Mouse (Mus musculus) embryonic facial prominence, embryonic 13.5 days (tissue): ENCODE data around the gene Pomgnt1. TPM values are rescaled to one million over a fixed set of nuclear protein-coding genes. Genes with fewer than 3 reads are reported as not detected.

ENCODE experiments used
- ATAC-seq: fragments of 200-750 bp; cut with Nextera tagmentation; 2 replicates; pipeline ENCODE4 v1.8.0; 2017; ENCODE audit warnings: low read depth; ENCODE audit not compliant: insufficient number of reproducible peaks, insufficient read depth, low FRiP score, low TSS enrichment
- H3K27ac ChIP-seq: fragments of 300-500 bp; sonication (generic); 2 replicates; pipeline ENCODE4 v1.5.1; 2015; ENCODE audit warnings: moderate library complexity, mild to moderate bottlenecking, inconsistent platforms
- H3K27me3 ChIP-seq: fragments of 300-500 bp; sonication (generic); 2 replicates; pipeline ENCODE4 v1.6.1; 2015; ENCODE audit warnings: mild to moderate bottlenecking, inconsistent platforms
- H3K36me3 ChIP-seq: fragments of 300-500 bp; sonication (generic); 2 replicates; pipeline ENCODE4 v1.6.1; 2015; ENCODE audit warnings: mild to moderate bottlenecking, inconsistent platforms
- H3K4me1 ChIP-seq: fragments of 300-500 bp; sonication (generic); 2 replicates; pipeline ENCODE4 v1.6.1; 2015; ENCODE audit warnings: inconsistent platforms
- H3K4me2 ChIP-seq: fragments of 300-500 bp; sonication (generic); 2 replicates; pipeline ENCODE4 v1.6.1; 2015; ENCODE audit warnings: moderate library complexity, mild to moderate bottlenecking, inconsistent platforms
- H3K4me3 ChIP-seq: fragments of 300-500 bp; sonication (generic); 2 replicates; pipeline ENCODE4 v1.5.1; 2015; ENCODE audit warnings: mild to moderate bottlenecking, inconsistent platforms
- H3K9ac ChIP-seq: fragments of 300-500 bp; sonication (generic); 2 replicates; pipeline ENCODE4 v1.6.1; 2015; ENCODE audit warnings: mild to moderate bottlenecking, inconsistent platforms
- H3K9me3 ChIP-seq: fragments of 300-500 bp; sonication (generic); 2 replicates; pipeline ENCODE4 v1.6.1; 2016; ENCODE audit warnings: inconsistent platforms
- WGBS: fragments of 180-500 bp; shearing (Covaris S2); methylation state at CpG from one replicate; pipeline ENCODE4 v1.1.7; 2015; ENCODE audit warnings: mixed read lengths; 5-methylcytosine and 5-hydroxymethylcytosine counted together
- polyA plus RNA-seq: library from polyadenylated mRNA; unstranded; fragments of >200 nt; fragmentation: Nextera tagmentation; extraction: Ambion mirVana; gene quantifications from 2 replicates; pipeline ENCODE4 v1.2.1, GENCODE M21; 2015

The Pomgnt1 gene
- polyA plus RNA-seq, 1 experiment from 2014 or later: 65.3 TPM

GRCm38 (mm10) chr4:116100959-116101358, 22.7 kb upstream of the Pomgnt1 start:
- no peak overlapping the region for H3K27ac ChIP-seq
- WGBS: 85% methylated on average over 7 of the region's 7 CpGs
- H3K9me3 ChIP-seq: no peaks in the 10 kb centered on the region
- no peak for ATAC-seq
- no peak overlapping the region for H3K4me3 ChIP-seq
- no peak overlapping the region for H3K4me2 ChIP-seq
- H3K27me3 ChIP-seq: no peaks in the 10 kb centered on the region
- peaks cover 97% of the 10 kb centered on the region for H3K36me3 ChIP-seq
- no peak overlapping the region for H3K9ac ChIP-seq
- no peaks in the 10 kb centered on the region for H3K4me1 ChIP-seq

DNA sequence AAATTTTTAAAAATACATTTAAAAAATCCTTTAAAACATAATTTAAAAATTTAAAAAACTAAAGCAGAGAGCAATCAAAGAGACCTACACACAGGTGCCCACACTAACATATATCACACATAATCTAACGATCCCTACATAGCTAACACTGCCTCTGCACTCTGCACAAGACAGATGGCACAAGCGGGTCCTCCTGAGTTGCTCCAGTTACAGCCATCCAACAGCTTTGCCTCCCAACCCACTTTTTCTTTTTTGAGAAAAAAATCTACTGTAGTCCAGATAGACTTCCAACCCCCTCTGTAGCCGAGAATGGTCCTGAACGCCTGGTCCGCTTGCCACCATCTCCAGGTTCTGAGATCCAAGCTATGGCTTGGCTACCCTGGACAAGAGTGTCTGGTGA, 18.4 kb upstream of the Pomgnt1 start:
- Histone ChIP-seq H3K27ac (no peak overlapping the region), H3K27me3 (no peaks in the 10 kb centered on the region), H3K4me1 (no peaks in the 10 kb centered on the region), H3K4me3 (no peak overlapping the region), H3K9ac (no peak overlapping the region), H3K9me3 (no peaks in the 10 kb centered on the region), H3K4me2 (no peak overlapping the region), H3K36me3 (peaks cover 75% of the 10 kb centered on the region)
- WGBS: 92% methylated on average over 5 of the region's 5 CpGs
- no peak for ATAC-seq

DNA sequence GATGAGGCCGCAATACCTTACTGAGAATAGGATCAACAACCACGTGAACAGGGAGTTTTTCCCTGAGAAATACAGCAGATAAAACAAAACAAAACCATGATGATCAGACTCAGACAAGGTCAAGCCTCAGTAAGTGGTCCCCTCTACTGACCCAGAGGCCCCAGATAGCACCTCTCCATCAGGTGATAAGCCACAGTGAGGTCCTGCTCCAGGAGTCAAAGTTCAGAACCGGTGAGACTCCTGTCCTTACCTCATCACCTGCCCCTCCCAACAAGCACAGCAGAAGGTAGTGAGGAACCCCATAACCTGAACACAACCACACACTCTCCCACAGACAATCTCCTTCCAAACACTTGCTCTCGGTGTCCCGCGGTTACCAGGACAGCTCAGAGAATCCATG, 12.9 kb upstream of the Pomgnt1 start:
- Histone ChIP-seq H3K4me3 (no peak overlapping the region), H3K4me2 (no peak overlapping the region), H3K9ac (no peak overlapping the region), H3K4me1 (no peaks in the 10 kb centered on the region), H3K27ac (no peak overlapping the region), H3K27me3 (no peaks in the 10 kb centered on the region), H3K9me3 (no peaks in the 10 kb centered on the region), H3K36me3 (peaks cover 61% of the 10 kb centered on the region)
- ATAC-seq: no peak
- WGBS: 94% methylated on average over 6 of the region's 6 CpGs

DNA sequence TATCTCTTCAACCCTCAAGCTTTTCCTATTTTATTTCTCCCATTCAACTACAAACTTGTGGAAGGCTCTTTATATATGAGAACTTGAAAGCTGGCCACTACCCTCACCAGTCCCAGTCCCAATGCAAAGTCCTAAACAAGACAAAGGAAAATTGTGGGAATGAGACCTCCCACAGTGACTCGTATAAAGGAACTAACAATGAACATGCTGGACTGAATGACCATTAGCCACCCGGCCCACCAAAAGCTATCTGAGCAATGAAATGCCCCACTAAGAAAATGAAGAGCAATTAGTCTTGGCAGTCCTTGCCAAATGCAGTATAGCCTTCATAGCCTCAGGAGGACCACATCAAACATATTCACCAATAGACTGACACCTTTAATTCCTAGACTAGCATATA, 12.2 kb upstream of the Pomgnt1 start:
- H3K9me3 ChIP-seq: no peaks in the 10 kb centered on the region
- 88% methylated on average over 2 of the region's 2 CpGs for WGBS
- no peaks in the 10 kb centered on the region for H3K4me1 ChIP-seq
- H3K4me3 ChIP-seq: no peak overlapping the region
- H3K27ac ChIP-seq: no peak overlapping the region
- no peaks in the 10 kb centered on the region for H3K27me3 ChIP-seq
- no peak for ATAC-seq
- no peak overlapping the region for H3K4me2 ChIP-seq
- no peak overlapping the region for H3K9ac ChIP-seq
- H3K36me3 ChIP-seq: peaks cover 57% of the 10 kb centered on the region

DNA sequence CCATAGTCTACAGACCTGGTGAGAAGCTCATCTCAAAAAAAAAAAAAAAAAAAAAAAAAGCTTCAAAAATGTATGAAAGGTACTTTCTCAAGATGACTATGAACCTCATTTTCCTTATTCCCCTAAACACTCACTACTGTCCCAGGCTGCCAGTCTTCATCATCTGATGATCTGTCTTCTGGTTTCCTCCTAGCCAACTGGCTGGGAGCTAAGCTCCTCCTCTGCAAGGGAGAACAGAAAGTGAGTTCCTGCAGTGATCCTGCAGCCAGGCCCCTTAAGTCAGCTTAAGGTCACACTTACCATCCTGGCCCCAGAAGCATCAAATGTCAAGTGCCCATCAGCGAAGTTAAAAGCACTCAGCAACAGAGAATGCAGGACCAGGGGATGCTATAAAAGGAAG, 878 bp upstream of the Pomgnt1 start:
- Histone ChIP-seq H3K9ac (peak overlapping the region; percentile 76), H3K9me3 (no peaks in the 10 kb centered on the region), H3K27ac (no peak overlapping the region), H3K4me1 (peaks cover 18% of the 10 kb centered on the region; the same call in 1 of the 2 replicates), H3K4me3 (peak overlapping the region; percentile 62), H3K27me3 (no peaks in the 10 kb centered on the region), H3K4me2 (peak overlapping the region; percentile 75), H3K36me3 (peaks cover 12% of the 10 kb centered on the region)
- WGBS: 0% methylated on average over 1 of the region's 1 CpGs
- ATAC-seq: no peak

DNA sequence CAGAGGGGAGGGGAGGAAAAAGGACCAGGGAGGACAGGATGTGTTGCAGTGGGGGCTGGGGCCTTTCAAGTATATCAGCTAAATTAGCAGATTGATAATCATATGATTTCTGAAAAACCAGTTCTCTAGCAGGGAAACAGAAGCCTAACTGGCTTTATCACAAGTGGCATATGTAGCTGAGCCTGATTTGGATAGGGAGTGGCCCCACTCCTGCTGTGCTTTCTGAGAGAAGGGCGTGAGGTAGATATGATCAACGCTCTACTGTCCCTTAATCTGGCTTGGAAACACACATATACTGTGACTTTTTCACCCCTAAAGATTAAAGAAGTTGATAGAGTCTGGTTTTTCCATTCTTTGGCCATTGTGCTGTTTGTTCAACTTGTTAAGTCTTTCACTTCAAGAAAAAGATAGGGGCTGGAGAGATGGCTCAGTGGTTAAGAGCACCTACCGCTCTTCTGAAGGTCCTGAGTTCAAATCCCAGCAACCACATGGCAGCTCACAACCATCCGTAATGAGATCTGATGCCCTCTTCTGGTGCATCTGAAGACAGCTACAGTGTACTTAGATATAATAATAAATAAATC, 2.3 kb downstream of the Pomgnt1 start:
- H3K27ac ChIP-seq: no peak overlapping the region
- H3K9me3 ChIP-seq: no peaks in the 10 kb centered on the region
- no peaks in the 10 kb centered on the region for H3K27me3 ChIP-seq
- 93% methylated on average over 4 of the region's 4 CpGs for WGBS
- H3K9ac ChIP-seq: no peak overlapping the region
- H3K4me2 ChIP-seq: no peak overlapping the region
- H3K4me3 ChIP-seq: no peak overlapping the region
- peaks cover 18% of the 10 kb centered on the region; the same call in 1 of the 2 replicates for H3K4me1 ChIP-seq
- ATAC-seq: no peak
- H3K36me3 ChIP-seq: no peaks in the 10 kb centered on the region

- H3K9me3 ChIP-seq: no peaks in the 10 kb centered on the region
- no peak overlapping the region for H3K4me3 ChIP-seq
- no peak overlapping the region for H3K9ac ChIP-seq
- H3K27ac ChIP-seq: no peak overlapping the region
- no peak overlapping the region for H3K4me2 ChIP-seq
- no peaks in the 10 kb centered on the region for H3K27me3 ChIP-seq
- ATAC-seq: no peak
- H3K36me3 ChIP-seq: no peaks in the 10 kb centered on the region
- whole genome bisulfite sequencing: 76% methylated on average over 6 of the region's 6 CpGs
- H3K4me1 ChIP-seq: peaks cover 13% of the 10 kb centered on the region; the same call in 1 of the 2 replicates
Measured at GRCm38 (mm10) chr4:116127956-116128355, 4.3 kb downstream of the Pomgnt1 start.

DNA sequence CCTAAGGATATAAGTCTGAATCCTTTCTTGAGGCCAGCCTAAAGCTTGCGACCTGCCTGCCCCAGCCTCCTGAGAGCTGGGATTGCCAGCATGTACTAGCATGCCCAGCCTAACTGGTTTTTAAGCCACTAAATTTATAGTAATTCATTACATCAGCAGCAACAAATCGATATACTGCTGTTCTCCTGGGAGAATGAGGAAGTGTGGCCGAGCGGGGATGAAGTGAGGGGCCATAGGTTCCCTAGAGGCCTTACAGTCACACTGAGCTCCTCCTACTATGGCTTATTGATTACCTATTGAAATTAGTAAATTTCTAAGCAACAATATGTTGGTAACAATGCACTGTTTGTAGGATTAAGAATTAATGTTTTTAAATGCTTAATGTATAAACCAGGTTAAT, 9.5 kb downstream of the Pomgnt1 start:
- no peaks in the 10 kb centered on the region for H3K27me3 ChIP-seq
- H3K27ac ChIP-seq: no peak overlapping the region
- 0 out of 2 replicates have a peak, but pooled peaks cover 8% of the 10 kb centered on the region for H3K36me3 ChIP-seq
- H3K4me2 ChIP-seq: no peak overlapping the region
- H3K9ac ChIP-seq: no peak overlapping the region; the same call in 1 of the 2 replicates
- H3K4me3 ChIP-seq: no peak overlapping the region
- 75% methylated on average over 4 of the region's 4 CpGs for WGBS
- ATAC-seq: no peak
- peaks cover 3% of the 10 kb centered on the region; the same call in 1 of the 2 replicates for H3K4me1 ChIP-seq
- H3K9me3 ChIP-seq: no peaks in the 10 kb centered on the region

- no peak for ATAC-seq
- 35% methylated on average over 2 of the region's 2 CpGs for WGBS
Measured at GRCm38 (mm10) chr4:116134990-116135389, 11.3 kb downstream of the Pomgnt1 start.

DNA sequence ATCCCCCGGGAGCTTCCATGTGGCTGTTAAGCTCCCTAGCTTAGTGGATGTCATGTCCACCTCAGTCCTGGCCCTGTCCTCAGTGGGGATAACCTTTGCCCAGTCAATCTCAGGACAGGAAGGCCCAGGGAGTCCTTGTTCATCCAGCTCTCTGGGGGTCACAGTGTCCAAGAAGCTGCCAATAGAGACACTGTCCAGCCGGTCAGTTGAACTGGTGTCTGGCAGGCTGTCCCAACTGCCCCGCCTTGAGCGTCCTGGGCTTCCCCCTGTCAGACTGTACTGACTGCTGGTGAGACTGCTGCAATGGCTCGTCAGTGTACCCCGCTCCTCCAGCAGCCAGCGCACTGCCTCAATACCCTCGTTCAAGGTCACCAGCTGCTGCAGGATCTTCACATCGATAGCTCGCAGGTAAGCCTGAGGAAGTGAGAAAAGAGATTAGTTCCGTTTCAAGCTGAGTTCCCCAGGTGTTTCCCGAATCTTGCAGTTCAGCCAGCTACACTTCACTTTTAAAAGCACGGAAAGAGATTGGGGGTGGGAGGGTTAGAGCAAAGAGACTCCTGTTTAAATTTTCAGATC, 13.9 kb downstream of the Pomgnt1 start:
- no peak overlapping the region for H3K9ac ChIP-seq
- no peak overlapping the region for H3K27ac ChIP-seq
- H3K4me3 ChIP-seq: no peak overlapping the region
- 0 out of 2 replicates have a peak, but pooled peaks cover 8% of the 10 kb centered on the region for H3K36me3 ChIP-seq
- 56% methylated on average over 13 of the region's 13 CpGs for WGBS
- H3K4me1 ChIP-seq: peaks cover 3% of the 10 kb centered on the region; the same call in 1 of the 2 replicates
- no peak overlapping the region for H3K4me2 ChIP-seq
- H3K9me3 ChIP-seq: no peaks in the 10 kb centered on the region
- no peaks in the 10 kb centered on the region for H3K27me3 ChIP-seq
- peak; percentile 43; the same call in 1 of the 2 replicates for ATAC-seq

More at GRCm38 (mm10) chr4:116134990-116135389, 11.3 kb downstream of the Pomgnt1 start:
- Histone ChIP-seq H3K9me3 (no peaks in the 10 kb centered on the region), H3K4me2 (no peak overlapping the region), H3K9ac (no peak overlapping the region), H3K27ac (no peak overlapping the region), H3K4me1 (peaks cover 3% of the 10 kb centered on the region; the same call in 1 of the 2 replicates), H3K36me3 (0 out of 2 replicates have a peak, but pooled peaks cover 8% of the 10 kb centered on the region), H3K27me3 (no peaks in the 10 kb centered on the region), H3K4me3 (no peak overlapping the region)

DNA sequence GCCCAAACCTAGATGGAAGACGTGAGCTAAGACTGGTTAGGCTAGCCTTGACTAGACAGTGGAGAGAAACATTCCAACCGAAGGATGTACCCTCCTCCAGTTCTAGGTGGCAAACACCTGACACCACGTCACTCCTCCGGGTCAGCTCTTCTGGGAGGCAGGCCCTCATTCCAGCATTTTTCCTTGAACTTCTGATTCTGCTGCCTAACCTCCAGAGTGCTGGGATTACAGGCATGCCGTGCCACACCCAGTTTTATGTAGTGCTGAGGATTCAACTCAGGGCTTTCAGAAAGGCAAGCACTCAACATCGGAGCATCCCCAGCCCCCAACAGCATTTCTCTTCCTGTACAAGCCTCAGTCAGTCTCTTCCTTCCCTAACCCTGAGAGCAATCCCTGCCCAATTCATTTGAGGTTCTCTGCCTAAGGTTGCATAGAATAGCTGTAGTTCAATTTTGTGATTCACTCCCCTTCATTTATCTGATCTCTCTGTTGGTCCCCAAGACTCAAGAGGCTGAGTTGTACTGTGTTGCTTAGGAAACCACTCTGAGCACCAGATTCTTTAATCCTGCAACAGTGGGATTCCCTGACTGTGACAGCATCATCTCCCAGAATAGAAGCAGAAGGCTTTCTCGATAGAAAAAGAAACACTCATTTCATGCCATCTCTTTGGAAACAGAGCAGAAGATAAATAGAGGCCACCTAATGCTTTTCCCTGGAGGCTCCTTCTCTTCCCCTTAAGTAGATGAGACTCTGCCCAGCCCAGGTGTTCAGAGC, 17.3 kb downstream of the Pomgnt1 start:
- Histone ChIP-seq H3K4me1 (peaks cover 14% of the 10 kb centered on the region), H3K9ac (no peak overlapping the region; the same call in 1 of the 2 replicates), H3K27ac (no peak overlapping the region), H3K4me2 (no peak overlapping the region), H3K36me3 (0 out of 2 replicates have a peak, but pooled peaks cover 8% of the 10 kb centered on the region), H3K9me3 (no peaks in the 10 kb centered on the region), H3K27me3 (peaks cover 6% of the 10 kb centered on the region; the same call in 1 of the 2 replicates), H3K4me3 (no peak overlapping the region)
- WGBS: 78% methylated on average over 7 of the region's 7 CpGs
- no peak for ATAC-seq
